ENCODE assay signal across 9 mouse cellular contexts in the genomic region with DNA sequence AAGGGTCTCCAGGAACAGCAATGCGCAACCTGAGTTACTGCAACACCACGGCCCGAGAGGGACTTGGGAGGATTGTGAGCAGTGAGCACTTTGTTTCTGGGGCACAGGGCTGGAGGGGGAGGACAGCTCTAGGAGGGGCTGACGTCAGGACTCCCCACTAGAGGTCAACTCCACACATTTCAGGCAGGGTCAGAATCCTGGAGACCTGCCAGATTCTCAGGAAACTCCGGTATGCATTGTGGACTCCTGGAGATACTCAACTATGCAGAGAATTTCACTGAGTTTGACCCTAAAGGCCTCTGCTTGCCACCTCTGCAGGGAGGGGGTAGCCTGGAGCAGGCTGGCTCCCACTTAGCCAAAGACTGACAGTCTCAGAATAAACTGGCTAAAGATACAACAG.
DNase-seq lines count a peak whose midpoint lies in the region; ATAC-seq lines count a peak whose summit lies in the region.
"Had no signal": no experiment of that assay in that cellular context is flagged by ENCODE, and none has a peak within 500 bp of the region (broad histone marks: within the 10 kb centered on the region; RNA-seq: fewer than 3 reads in every experiment).

No protein-coding gene starts in this region.

- H3K9me3 ChIP-seq in heart, embryonic 16.5 days (replicated peaks; ENCODE audit: control insufficient read depth, low read length): no peaks in the 10 kb centered on the region
- no peaks in the 10 kb centered on the region for H3K9me3 ChIP-seq in limb, embryonic 11.5 days (ENCODE audit: control insufficient read depth, low read length)

- ATAC-seq in heart, embryonic 16.5 days (replicated peaks; ENCODE audit: extremely low read depth, insufficient read depth, low FRiP score): peak; percentile 69; the same call in 1 of the 2 replicates
- ATAC-seq in limb, embryonic 11.5 days (ENCODE audit: insufficient number of reproducible peaks, low FRiP score, low TSS enrichment, low read depth): no peak

- WGBS in heart, embryonic 16.5 days: 33% methylated on average over 5 of the region's 5 CpGs
- WGBS in limb, embryonic 11.5 days: 44% methylated on average over 5 of the region's 5 CpGs

- no peak overlapping the region for H3K4me2 ChIP-seq in heart, embryonic 16.5 days (ENCODE audit: low read depth, low read length)
- no peak overlapping the region for H3K4me2 ChIP-seq in limb, embryonic 11.5 days (ENCODE audit: low read depth, severe bottlenecking)

- no peak overlapping the region for H3K27ac ChIP-seq in heart, embryonic 16.5 days (ENCODE audit: low read length)
- no peak overlapping the region for H3K27ac ChIP-seq in limb, embryonic 11.5 days (replicated peaks; ENCODE audit: low read depth, low read length)

- no peak overlapping the region for H3K4me3 ChIP-seq in heart, embryonic 16.5 days (ENCODE audit: low read length)
- H3K4me3 ChIP-seq in limb, embryonic 11.5 days (ENCODE audit: low read depth, low read length): no peak overlapping the region

- no peaks in the 10 kb centered on the region for H3K36me3 ChIP-seq in heart, embryonic 16.5 days (ENCODE audit: control insufficient read depth, insufficient read depth)
- H3K36me3 ChIP-seq in limb, embryonic 11.5 days (ENCODE audit: control insufficient read depth, insufficient read depth, low read length): no peaks in the 10 kb centered on the region

- DNase-seq in heart, adult 18-20 months: no peak
- DNase-seq in R1 (ENCODE audit: low read depth, low spot score): peak; percentile 77
- DNase-seq in heart, postnatal 4 days: peak; percentile 41
- DNase-seq in limb, embryonic 11.5 days (ENCODE audit: low spot score): peak; percentile 35
- no peak for DNase-seq in right cerebral cortex, postnatal 36 days (ENCODE audit: low spot score in 2 of 2)
- DNase-seq in layer of hippocampus, adult 9-10 months (ENCODE audit: low spot score): no peak
- no peak for DNase-seq in thymus, postnatal 25 days
- DNase-seq: right cerebral cortex, adult 18-20 months had no signal

- H3K4me1 ChIP-seq in heart, embryonic 16.5 days (ENCODE audit: control insufficient read depth, insufficient read depth, low read length): 0 out of 2 replicates have a peak, but pooled peaks cover 3% of the 10 kb centered on the region
- peaks cover 11% of the 10 kb centered on the region for H3K4me1 ChIP-seq in limb, embryonic 11.5 days (ENCODE audit: control insufficient read depth, insufficient read depth, low read length)

- H3K9ac ChIP-seq in heart, embryonic 16.5 days (ENCODE audit: low read length): no peak overlapping the region
- no peak overlapping the region for H3K9ac ChIP-seq in limb, embryonic 11.5 days (ENCODE audit: low read length)

- no peaks in the 10 kb centered on the region for H3K27me3 ChIP-seq in heart, embryonic 16.5 days (ENCODE audit: control insufficient read depth, insufficient read depth, low read length)
- H3K27me3 ChIP-seq in limb, embryonic 11.5 days (ENCODE audit: control insufficient read depth, insufficient read depth, low read length): no peaks in the 10 kb centered on the region

Comparison
In these comparisons a context has a peak if more than half of its experiments do, and no peak if none do; other contexts are left out.
1. DNase-seq: peak in R1 (single experiment), heart, postnatal 4 days (single experiment) and limb, embryonic 11.5 days (single experiment); none in heart, adult 18-20 months (0 of 2), right cerebral cortex, postnatal 36 days (0 of 2), layer of hippocampus, adult 9-10 months (single experiment) and thymus, postnatal 25 days (single experiment).